Mouse (Mus musculus) cortical plate, adult 2 months (tissue): ENCODE measurements at regions not wholly inside any gene's neighbourhood (a gene's known extent, or its start where the extent isn't known, plus 50 kb on each side); places are given as distances from the start of the nearest gene placed in this dataset.

Experiments used
- CTCF ChIP-seq: fragments of 200-500 bp; IDR thresholded peaks from 2 replicates; pipeline ENCODE4 v1.5.1; 2011; ENCODE audit warnings: mild to moderate bottlenecking, control low read depth, low read length; ENCODE audit not compliant: insufficient read depth; ENCODE audit errors: extremely low read depth
- POLR2A ChIP-seq: fragments of 200-500 bp; IDR thresholded peaks from 2 replicates; pipeline ENCODE4 v1.6.1; 2011; ENCODE audit warnings: mild to moderate bottlenecking, low read length, control low read depth; ENCODE audit not compliant: insufficient read depth; ENCODE audit errors: extremely low read depth

GRCm38 (mm10) chr16:79308541-79308940 is 217.6 kb upstream of the Tmprss15 start:
- TF ChIP-seq CTCF: no peak
- no peak for TF ChIP-seq POLR2A
